Mouse (Mus musculus) thymus, adult 2 months (tissue): ENCODE measurements around the gene Tbc1d2.

Experiments used
- CTCF ChIP-seq: fragments of 200-500 bp; IDR thresholded peaks from 2 replicates; pipeline ENCODE4 v1.5.1; 2012; ENCODE audit warnings: mild to moderate bottlenecking, control low read depth, low read length, moderate library complexity, borderline replicate concordance; ENCODE audit not compliant: control insufficient read depth, poor library complexity, insufficient read depth; ENCODE audit errors: extremely low read depth
- POLR2A ChIP-seq: fragments of 200-500 bp; IDR thresholded peaks from 2 replicates; pipeline ENCODE4 v1.6.1; 2012; ENCODE audit warnings: mild to moderate bottlenecking, low read length, control low read depth, moderate library complexity; ENCODE audit not compliant: control insufficient read depth, poor library complexity, insufficient read depth; ENCODE audit errors: extremely low read depth

DNA sequence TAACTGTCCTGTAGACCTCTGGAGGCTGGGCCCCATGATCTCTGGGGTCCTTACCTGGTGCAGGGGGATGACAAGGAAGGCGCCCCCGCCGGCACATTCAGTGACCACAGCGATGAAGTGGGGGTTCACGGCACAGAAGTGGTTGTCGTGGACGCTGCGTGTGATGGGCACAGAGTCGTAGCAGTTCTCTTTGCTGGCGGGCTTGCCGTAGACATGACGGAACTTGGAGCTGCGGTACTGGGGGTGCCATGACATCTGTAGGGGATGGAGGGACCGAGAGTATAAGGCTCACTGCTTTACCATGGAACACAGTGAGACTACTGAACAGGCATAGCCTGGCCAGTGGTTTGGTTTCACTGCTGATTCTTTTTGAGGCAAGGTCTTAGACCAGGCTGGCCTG lies 87.2 kb downstream of the Tbc1d2 start:
- TF ChIP-seq POLR2A (no peak), CTCF (no peak)
